Mouse (Mus musculus) bone marrow, adult 2 months (tissue): ENCODE results near the gene Calm2.

Experiments used
- CTCF ChIP-seq: fragments of 200-500 bp; IDR thresholded peaks from 2 replicates; pipeline ENCODE4 v1.5.1; 2011; ENCODE audit warnings: low read length, control low read depth; ENCODE audit not compliant: control insufficient read depth, insufficient read depth
- POLR2A ChIP-seq: fragments of 200-500 bp; IDR thresholded peaks from 2 replicates; pipeline ENCODE4 v1.6.1; 2011; ENCODE audit warnings: low read depth, mild to moderate bottlenecking, control low read depth, low read length, borderline replicate concordance; ENCODE audit not compliant: control insufficient read depth

DNA sequence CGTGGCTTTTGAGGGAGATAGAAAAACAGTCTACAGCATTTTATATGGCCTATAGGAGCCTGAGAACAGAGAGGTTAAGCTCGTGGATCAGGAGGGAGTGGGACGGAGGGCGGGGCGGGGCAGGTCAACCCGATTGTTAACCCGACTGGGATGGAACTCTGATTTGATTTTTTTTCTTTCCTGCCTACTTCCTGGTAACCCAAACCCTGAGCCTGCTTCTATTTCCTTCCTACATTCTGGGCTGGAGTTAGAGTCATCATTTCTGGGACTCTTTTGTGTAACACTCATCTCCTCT lies 27.7 kb upstream of the Calm2 start:
- TF ChIP-seq POLR2A (no peak), CTCF (no peak)
